Mouse (Mus musculus) megakaryocyte, adult 5-6 weeks (primary cell): ENCODE measurements at regions not wholly inside any gene's neighbourhood (a gene's known extent, or its start where the extent isn't known, plus 50 kb on each side); places are given as distances from the start of the nearest gene placed in this dataset.
"Not testable (repeated sequence)": the region's sequence is repeated elsewhere in the genome, so short reads cannot be mapped to it uniquely, and the experiment has no call there.

Source experiments
- ATAC-seq: 2 replicates; pipeline ENCODE4 v1.8.0; 2016; ENCODE audit warnings: mild to moderate bottlenecking, inconsistent platforms; ENCODE audit not compliant: poor library complexity, severe bottlenecking

- ATAC-seq = no peak
Observed at GRCm38 (mm10) chr4:53264501-53264900, 104.8 kb upstream of the Abca1 start.

- ATAC-seq = no peak
Observed at GRCm38 (mm10) chr4:53263776-53264175, 104.1 kb upstream of the Abca1 start.

GRCm38 (mm10) chr4:53262466-53262865, 102.8 kb upstream of the Abca1 start:
- no peak for ATAC-seq

- ATAC-seq = no peak
Observed at GRCm38 (mm10) chr4:53261556-53262140, 102.0 kb upstream of the Abca1 start.

GRCm38 (mm10) chr4:53258975-53259374, 99.3 kb upstream of the Abca1 start:
- ATAC-seq = no peak

DNA sequence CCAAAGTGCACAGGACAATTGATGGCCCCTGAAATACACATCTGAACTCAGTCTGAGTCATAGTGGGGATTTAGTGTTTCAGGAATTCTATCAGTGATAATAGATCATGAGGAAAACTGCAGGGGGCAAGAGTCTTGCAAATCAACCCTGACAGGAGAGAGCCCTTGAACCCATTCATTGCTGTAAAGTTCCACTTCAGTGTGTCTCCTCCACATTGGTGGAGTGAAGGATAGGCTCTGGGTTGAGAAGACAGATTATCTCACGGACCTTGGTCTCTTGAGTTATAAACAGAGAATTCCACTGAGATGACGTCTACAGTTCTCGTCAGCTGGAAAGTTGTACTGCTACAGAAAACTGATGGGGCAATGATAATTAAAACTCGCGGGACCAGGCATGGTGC, 97.3 kb upstream of the Abca1 start:
- no peak for ATAC-seq

- no peak for ATAC-seq
Observed at GRCm38 (mm10) chr4:53254483-53254882, 94.8 kb upstream of the Abca1 start.

GRCm38 (mm10) chr4:53253680-53254079, 94.0 kb upstream of the Abca1 start:
- no peak for ATAC-seq

DNA sequence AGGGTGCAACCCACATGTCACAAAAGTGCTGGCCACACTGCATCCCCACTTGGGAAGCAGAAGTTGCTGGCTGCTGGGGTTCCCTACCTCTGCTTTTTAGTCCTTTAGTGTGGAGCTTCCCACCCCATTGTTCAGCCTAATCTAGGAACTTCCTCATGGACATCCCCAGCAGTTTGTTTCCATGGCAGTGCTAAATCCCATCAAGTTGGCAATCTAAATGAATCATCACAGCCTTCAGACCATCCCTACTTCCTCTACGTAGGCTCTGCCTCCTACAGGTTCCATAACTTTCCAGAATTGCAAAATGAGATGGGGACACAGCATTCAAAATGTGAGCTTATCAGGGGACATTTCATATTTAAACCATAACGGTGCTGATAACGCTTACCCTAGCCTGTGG, 90.6 kb upstream of the Abca1 start:
- 0 out of 2 replicates have a peak, but pooled peaks have one; percentile 21 for ATAC-seq

- peak; percentile 24; the same call in 1 of the 2 replicates for ATAC-seq
Observed at GRCm38 (mm10) chr4:53246083-53246747, 86.5 kb upstream of the Abca1 start.

DNA sequence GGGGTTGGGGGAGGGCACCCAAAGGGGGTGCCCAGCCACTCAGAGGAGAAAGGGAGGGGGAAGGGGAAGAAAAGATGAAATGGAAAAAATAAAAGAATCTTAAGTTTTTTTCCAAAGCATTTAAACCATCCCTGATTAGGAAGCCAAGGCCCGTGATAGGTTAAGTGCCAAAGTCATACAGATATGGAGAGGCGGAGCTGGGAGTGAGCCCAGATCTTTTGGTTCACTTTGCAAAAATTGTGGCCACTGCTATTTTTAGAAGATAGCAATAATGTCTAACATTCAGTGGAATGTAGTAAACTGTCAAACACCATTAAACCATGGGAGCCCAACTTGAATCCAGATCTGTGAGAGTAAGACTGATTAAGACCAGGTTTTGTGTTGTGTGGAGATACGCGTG, 85.9 kb upstream of the Abca1 start:
- no peak for ATAC-seq

- ATAC-seq = not testable (repeated sequence)
Observed at GRCm38 (mm10) chr4:53243473-53243872, 83.8 kb upstream of the Abca1 start.

DNA sequence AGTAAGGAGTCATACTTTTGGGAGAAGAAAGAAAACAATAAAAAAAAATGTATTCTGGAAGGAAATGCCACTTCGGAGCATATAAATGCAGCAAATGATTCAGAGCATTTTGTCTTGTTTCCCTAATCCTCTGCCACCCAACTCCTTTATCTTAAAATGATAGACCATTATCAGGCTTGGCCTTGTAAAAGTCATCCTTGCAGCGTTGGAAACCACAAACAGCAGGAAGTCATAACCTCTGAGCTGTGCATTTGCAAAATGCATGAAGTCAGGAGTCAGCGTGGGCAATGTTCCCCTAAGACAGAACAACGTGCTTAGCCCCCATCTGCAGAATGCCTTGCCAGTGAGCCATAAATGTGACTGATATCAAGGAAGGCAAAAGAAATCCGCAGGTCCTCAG, 80.2 kb upstream of the Abca1 start:
- ATAC-seq = peak; percentile 34

DNA sequence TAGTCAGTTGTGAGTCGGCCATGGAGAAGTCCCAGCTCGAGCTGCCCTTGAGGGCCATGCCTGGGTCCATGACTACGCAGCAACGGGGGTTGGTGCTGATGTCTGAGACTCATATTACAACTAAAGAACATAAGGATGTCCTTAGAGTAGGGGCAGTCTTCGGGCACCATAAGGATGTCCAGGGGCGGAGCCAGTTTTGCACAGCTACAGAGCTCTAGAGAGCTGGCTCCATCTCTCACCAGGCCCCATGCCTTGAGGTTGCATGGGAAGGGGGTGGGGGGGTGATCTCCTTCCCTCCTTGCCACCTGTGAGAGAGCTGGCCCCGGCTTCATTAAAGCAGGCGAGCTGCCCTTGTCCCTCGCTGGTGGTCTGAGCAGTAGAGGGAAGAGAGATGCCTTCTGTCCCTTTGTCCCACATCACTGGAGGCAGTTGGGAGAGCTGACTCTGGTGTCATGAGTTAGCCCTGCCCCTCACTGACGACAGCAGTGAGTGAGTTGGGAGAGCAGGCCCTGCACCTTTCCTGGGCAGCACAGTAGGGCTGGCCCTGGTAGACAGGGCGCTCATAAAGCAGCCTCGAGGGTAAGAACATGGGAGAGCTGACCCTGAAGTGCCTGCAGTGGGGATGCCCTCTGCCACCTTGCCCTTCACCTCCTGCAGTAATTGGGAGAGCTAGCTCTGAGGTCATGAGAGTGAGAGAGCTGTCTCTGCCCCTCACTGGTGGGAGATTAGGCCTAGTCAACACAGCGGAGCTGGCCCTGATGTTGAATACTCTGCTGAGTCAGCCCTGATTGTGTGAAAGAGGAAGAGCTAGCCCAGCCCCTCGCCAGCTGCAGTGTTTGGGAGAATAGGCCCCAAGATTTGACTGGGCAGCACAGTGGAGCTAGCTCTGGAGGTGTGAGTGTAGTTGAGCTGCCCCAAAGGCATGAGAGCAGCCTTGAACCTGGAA, 78.9 kb upstream of the Abca1 start:
- ATAC-seq = peak; percentile 95

- no peak for ATAC-seq
Observed at GRCm38 (mm10) chr4:53235870-53236269, 76.2 kb upstream of the Abca1 start.

- ATAC-seq = no peak
Observed at GRCm38 (mm10) chr4:53232436-53232835, 72.7 kb upstream of the Abca1 start.

DNA sequence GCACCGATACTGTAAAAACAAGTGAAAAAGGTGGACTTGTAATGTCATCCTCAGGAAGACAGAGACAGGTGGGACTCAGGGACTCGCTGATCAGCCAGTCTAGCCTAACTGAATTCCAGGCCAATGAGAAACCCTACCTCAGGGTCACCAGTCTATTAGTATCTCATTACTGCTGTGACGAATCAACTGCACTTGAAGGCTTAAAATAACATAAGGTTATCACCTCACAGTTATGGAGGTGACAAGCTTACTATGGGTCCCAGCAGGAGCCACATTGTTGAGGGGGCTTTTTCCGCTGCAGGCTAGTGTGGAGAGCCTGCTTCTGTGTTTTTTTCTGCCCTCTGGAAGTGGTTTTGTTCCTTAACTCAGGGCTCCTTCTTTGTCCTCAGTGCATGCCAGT, 72.2 kb upstream of the Abca1 start:
- ATAC-seq = no peak

DNA sequence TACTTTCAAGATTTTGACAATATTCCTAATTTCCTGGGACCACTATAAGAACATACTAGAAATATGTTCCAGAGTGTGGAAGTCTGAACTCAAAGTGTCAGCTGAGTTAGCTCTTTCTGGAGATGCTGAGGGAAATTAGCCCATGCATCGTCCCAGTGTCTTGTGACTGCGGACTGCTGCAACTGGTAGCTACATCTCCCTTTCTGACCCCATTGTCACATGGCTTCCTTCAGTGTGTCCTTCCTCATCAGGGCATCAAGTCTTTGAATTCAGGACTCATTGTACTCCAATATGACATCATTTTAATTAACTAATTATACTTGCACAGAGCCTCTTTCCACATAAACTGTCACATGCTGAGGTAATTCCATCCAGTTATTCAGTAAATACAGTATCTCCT, 71.4 kb upstream of the Abca1 start:
- no peak for ATAC-seq

DNA sequence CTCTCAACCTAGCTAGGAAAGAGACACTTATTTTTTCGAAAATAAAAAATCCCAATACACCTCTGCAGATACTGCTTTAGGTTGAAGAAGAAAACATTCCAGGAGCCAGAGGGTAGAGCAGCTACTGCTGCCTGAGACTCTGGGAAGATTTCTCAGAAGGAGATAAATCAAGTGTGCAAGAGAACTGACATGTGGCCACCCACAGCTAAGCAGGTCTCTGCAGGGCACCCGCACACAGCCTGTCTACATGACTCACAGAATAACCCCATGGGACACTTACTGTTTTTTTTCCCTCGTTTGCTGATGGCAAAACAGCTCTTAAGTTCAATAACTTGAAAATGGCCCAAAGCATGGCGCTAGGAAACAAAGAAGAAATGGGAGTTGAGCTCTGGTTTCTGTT, 68.7 kb upstream of the Abca1 start:
- ATAC-seq = no peak

DNA sequence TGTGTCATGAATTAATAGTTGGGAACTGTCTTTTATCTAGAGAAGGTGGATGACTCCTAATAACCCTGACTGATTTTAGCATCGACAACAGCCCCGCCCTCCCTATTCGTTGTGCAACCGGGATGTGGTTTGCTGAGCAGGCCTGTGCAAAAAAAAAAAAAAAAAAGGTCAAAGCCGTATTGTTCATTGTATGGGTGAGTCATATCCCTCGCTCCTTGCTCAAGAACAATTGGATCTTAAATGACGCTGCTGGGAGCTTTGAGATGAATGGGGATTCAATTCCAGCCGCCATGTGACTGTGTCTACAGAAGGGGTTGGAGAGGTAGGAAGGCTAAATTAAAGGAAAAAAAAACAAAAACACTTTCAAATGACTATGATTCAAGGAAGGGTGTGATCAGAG, 68.1 kb upstream of the Abca1 start:
- ATAC-seq = peak; percentile 99

DNA sequence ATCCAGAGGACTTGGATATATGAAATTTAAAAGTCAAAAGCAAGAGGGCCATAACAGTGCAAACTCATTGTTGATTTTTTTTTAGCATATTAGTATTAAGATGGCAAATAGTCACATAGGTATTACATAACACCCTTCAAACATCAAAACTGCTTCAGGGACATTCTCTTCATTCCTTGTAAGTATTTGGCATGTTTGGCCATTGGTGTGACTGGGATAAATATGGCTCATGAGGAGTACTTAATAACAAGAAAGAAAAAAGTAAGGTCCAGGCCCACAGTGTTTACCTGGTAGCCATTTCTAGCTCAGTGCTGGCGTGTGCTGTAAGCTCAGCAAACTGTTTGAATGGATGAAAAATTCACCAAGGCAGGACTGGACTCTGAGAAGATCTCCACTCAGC, 67.4 kb upstream of the Abca1 start:
- no peak for ATAC-seq

DNA sequence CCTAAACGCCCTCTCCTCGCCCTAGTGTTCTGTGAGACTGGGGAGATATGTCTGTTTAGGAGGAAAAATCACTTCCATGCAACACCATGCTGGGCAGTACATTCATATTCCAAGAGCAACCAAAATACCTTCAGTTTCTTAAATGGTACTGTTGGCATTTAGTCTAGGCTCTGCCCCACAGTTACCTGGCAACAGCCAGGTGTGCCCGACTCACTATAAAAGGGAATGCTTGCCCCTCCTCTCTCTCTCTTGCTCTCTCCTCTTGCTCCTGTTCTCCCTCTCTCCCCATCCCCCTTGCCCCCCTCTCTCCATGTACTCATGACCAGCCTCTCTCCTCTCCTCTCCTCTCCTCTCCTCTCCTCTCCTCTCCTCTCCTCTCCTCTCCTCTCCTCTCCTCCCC, 66.7 kb upstream of the Abca1 start:
- ATAC-seq = no peak
